Mouse (Mus musculus) heart, postnatal 25 days (tissue): ENCODE data around the gene Marveld2. TPM values are rescaled to one million over a fixed set of nuclear protein-coding genes. Genes with fewer than 3 reads are reported as not detected.

Experiments used
- DNase-seq: peaks from one replicate; pipeline ENCODE4 v3.0.0; 2022; ENCODE audit warnings: low spot score
- intact Hi-C: fragments of 180-260 bp; cut with DNase I; formaldehyde crosslinking; loops from one replicate; pipeline ENCODE4 v1.15.1; 2025
- total RNA-seq, 2 experiments: library from RNA; stranded (reverse); gene quantifications; 2 replicates each; pipeline ENCODE4 v1.2.3; 2021

Marveld2 gene
- total RNA-seq, result under 1 TPM; 0.18 to 0.59 TPM

GRCm38 (mm10) chr13:100616181-100617087 lies at the start of gene Marveld2:
TSS of gene Marveld2 (minus strand) at chr13:100616971.
- DNase-seq, result no peak
- intact Hi-C loops, result no loop called here

GRCm38 (mm10) chr13:100659864-100660456 lies 43.2 kb upstream of the Marveld2 start:
- intact Hi-C loops, result loop anchor here (2.0 to 10.0 kb wide), 3 partner anchors 167 to 1995 kb away; partner anchors contain the start of gene Gtf2h2
- no peak for DNase-seq

- intact Hi-C loops, result loop anchor here (10.0 kb wide), 2 partner anchors 543 to 1997 kb away; no protein-coding TSS in a partner anchor
- no peak for DNase-seq
Measured at GRCm38 (mm10) chr13:100658091-100658490, 41.3 kb upstream of the Marveld2 start.

- no peak for DNase-seq
- intact Hi-C loops, result loop anchor here (10.0 kb wide), 2 partner anchors 537 to 2003 kb away; no protein-coding TSS in a partner anchor
Measured at GRCm38 (mm10) chr13:100651439-100652186, 34.8 kb upstream of the Marveld2 start, which contains the start of gene Taf9. TSS of gene Taf9 (plus strand) at chr13:100651579.

DNA sequence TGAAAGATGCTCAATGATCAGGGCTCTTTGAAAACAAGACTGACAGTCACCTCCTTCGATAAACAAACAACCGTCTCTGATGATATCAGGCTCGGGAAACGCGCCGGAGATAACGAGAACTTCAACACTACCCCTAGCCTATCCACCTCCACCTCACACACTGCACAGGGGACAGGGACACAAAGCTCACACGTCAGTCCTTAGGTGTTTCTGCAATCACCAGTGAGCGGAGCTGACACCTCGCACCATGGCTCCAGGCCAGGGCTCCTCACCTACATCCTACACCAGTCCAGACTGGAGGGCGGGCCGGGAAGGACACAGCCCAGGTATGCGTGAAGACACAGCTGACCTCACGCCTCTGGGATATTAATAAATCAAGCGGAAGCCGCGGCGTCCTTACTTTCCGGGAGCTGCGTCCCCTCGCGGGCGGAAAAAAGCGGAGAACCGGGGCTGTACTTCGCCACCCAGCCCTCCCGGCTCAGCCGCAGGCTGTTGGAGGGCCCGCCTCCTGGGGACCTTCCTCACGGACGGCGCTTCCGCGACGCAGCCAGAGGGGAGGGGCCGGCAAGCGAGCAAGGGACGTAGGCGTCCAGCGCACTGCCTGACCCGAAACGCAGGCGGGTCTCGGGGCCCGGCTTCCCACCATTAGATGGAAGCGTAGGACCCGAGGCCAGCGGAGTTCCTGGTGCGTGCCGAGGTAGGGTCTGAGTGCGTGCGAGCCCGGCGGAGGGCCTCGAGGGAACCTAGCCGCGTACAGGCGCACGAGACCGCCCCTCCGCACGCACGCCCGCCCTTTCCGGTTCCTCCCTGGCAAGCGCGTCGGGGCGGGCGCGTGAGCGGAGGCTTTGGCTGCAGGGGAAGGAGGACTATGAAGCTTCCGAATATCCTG lies 34.0 kb upstream of the Marveld2 start, which contains the start of the genes Ak6 and Rad17:
Gene Ak6 (plus strand): TSS at position 430 of the 889 bp plus-strand sequence.
Gene Rad17 (minus strand): TSS at position 502 of the 889 bp plus-strand sequence.
- intact Hi-C loops, result loop anchor here (10.0 kb wide), 2 partner anchors 536 to 2004 kb away; no protein-coding TSS in a partner anchor
- peak; percentile 87 for DNase-seq

GRCm38 (mm10) chr13:100648223-100648622 lies 31.5 kb upstream of the Marveld2 start:
- intact Hi-C loops, result no loop called here
- no peak for DNase-seq

DNA sequence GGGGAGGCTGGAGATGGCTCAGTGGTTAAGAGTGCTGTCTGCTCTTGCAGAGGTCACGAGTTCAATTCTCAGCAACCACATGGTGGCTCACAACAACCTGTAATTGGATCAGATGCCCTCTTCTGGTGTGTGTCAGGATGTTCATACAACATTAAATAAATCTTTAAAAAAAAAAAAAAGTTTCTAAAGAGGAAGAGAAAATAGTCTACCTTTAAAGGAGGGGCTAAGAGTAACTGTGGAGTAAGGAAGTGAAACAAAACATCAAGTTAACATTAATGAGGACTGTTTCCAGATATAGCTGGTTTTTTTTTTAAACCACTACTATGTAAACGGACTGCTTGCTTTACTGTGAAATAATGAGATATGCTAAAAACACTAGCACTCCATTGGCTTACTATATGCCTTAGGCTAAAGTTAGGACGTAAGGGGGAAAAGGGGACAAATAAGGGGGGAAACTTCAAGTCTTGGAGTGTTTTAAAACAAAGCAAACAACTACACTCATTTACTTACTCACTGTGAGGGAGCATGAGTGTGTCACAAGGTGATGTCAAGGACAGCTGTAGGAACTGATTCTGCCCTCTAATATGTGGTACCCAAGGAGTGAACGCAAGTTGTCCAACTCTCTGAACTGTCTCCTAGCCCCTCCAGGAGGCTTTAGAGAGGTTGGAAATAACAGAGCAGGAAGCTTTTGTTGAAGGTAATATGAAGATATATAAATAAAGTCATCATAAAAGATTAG lies 25.9 kb upstream of the Marveld2 start:
- DNase-seq, result no peak
- intact Hi-C loops, result no loop called here

DNA sequence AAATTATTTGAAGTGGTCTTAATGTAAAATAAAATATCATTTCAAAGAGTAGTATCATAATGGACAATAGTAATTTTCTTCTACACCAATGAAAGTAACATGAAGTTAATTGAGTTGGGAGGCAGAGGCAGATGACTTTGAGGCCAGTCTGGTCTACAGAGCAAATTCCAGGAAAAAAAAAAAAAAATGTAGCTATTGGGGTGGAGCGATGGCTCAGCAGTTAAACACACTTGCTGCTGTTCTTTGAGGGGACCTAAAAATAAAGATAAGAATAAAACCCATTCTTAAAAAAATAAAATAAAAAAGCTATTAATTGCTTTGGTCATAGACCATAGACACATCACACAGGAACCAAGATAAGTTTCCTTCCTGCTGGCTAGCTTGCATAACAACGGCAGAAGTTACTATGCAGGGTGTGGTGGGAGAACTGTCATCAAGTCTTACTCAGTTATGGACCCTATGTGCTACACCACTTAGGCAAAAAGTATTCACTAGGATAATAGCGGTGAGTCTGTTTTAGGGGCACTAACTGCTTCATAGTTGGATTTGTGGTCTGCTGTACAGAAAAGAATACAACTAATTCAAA lies 17.4 kb upstream of the Marveld2 start:
- intact Hi-C loops, result no loop called here
- DNase-seq, result no peak

GRCm38 (mm10) chr13:100622241-100622640 lies 5.5 kb upstream of the Marveld2 start:
- intact Hi-C loops, result no loop called here
- DNase-seq, result no peak

GRCm38 (mm10) chr13:100617583-100617982 lies 812 bp upstream of the Marveld2 start:
- intact Hi-C loops, result no loop called here
- DNase-seq, result no peak

GRCm38 (mm10) chr13:100612903-100613302 lies 3.9 kb downstream of the Marveld2 start:
- DNase-seq, result no peak
- intact Hi-C loops, result no loop called here

GRCm38 (mm10) chr13:100612251-100612650 lies 4.5 kb downstream of the Marveld2 start:
- intact Hi-C loops, result no loop called here
- no peak for DNase-seq

- no peak for DNase-seq
- intact Hi-C loops, result no loop called here
Measured at GRCm38 (mm10) chr13:100611266-100611665, 5.5 kb downstream of the Marveld2 start.

DNA sequence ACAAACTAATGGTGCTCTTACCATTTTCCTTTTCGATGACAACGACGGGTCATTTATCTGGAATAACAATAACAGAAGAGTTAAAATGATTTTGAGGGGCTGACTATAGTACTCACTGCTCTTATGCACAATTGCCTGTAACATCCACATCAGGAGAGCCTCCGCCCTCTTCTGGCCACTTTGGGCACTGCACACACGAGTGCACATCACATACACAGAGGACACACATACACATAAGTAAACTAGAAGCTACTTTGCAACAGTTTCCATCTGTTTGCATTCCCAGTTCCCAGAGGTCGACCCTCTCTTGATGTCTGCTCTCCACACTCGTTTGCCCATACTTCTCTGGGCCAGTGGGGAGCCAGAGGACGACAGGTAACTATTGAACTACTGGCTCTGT lies 9.0 kb downstream of the Marveld2 start:
- intact Hi-C loops, result no loop called here

GRCm38 (mm10) chr13:100605845-100606244 lies 10.9 kb downstream of the Marveld2 start:
- no peak for DNase-seq
- intact Hi-C loops, result no loop called here

More for the DNA sequence above, 9.0 kb downstream of the Marveld2 start:
- no peak for DNase-seq

- no peak for DNase-seq
- intact Hi-C loops, result no loop called here
Measured at GRCm38 (mm10) chr13:100603738-100604095, 13.1 kb downstream of the Marveld2 start.

GRCm38 (mm10) chr13:100603031-100603737 lies 13.6 kb downstream of the Marveld2 start:
- intact Hi-C loops, result no loop called here

More at GRCm38 (mm10) chr13:100603031-100603737, 13.6 kb downstream of the Marveld2 start:
- DNase-seq, result no peak
